Mouse (Mus musculus): ENCODE measurements at regions not wholly inside any gene's neighbourhood (a gene's known extent, or its start where the extent isn't known, plus 50 kb on each side); places are given as distances from the start of the nearest gene placed in this dataset.

DNA sequence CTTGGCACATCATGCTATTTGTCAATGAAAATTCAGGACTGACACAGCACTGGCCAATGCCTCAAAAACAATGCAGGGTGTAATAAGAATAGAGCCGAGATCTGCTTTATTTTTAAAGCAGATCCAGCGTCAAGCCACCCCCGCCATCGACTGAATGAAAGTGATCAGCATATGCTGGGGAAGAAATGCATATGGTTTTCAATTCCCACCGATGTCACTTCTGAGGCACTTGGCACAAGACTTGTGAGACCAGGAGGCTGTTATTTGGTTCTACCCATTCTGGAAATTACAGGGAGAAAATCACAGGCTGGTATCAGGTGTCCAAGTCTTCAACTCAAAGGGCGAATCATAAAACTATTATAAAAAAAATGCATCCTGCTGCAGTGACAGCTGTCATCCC is 689.3 kb upstream of the Pou3f3 start:
- peak; percentile 53; the same call in 1 of the 2 replicates for ATAC-seq (ENCODE audit: low TSS enrichment)

DNA sequence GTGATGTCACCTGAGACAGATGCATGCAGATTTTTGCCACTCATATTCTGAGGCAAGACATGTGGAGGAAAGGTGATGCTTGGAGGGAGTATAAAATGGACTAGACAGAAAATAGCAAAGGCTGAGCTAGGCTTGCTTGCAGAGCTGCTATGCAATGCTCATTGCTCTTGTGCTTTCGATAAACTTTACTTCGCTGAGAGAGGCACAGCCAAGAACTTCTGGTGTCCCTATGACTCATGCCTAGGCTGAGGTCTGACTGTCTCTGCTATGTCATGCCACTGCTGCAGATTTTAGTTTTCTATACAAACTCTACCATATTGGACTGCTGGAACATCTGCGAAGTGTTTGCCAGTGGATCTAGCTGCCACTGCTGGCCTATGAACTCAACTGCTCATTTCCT is 687.5 kb upstream of the Pou3f3 start:
- ATAC-seq (ENCODE audit: low TSS enrichment) = peak; percentile 62

DNA sequence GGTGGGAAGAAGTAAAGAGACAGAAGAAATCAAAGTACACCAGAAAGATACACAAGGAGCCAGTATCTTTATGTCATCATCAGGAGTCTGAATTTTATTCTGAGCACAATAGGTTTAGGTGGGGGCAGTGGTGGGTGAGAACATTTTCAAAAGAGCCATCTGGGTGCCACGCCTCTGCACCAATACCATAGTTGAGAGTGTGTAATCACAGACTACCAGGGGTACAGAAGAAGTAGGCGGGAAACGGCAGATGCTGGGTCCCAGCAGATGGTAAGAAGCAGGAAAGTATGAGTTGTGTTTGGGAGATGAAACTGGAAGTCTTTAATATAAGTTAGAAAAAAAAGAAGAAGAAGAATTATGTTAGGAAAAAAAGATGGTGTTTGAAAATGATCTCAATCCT is 682.7 kb upstream of the Pou3f3 start:
- peak; percentile 95 for ATAC-seq (ENCODE audit: low TSS enrichment)

DNA sequence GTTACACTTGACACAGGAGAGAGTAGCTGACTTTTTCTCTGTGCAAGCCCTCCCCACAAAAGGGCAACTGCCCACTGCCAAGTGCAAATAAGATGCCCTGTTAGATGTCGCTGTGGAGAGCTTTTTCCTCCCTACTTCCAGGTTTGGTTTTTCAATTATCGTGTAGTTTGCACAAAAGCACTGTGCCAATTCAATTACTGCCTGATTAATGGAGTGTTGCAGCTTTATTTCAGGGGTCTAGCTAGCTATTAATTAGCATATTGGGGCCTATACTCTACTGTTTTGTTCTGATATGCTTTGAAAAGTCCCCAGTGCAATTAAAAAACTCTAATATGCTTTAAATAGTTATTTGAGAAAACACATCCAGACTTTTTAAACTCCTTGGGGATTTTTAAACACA is 676.6 kb upstream of the Pou3f3 start:
- no peak for ATAC-seq (ENCODE audit: low TSS enrichment)

DNA sequence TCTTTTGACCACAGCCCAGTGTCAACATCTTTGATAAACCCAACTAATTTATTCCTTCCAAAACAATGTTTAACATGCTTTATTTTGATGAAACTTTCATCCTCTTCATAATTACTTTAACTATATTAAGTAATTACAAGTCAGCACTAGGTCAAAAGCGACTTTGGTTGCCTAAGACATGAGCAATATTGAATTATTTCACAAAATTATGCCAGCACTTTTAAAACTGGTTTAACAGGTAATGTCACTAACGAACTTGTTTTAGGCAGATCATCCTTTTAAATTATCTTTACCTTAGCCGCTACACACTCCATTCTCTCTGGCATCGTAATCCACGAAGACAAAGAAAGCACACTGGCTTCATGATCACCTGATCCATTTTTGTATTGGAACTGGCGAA is 669.8 kb upstream of the Pou3f3 start:
- ATAC-seq (ENCODE audit: low TSS enrichment) = no peak

DNA sequence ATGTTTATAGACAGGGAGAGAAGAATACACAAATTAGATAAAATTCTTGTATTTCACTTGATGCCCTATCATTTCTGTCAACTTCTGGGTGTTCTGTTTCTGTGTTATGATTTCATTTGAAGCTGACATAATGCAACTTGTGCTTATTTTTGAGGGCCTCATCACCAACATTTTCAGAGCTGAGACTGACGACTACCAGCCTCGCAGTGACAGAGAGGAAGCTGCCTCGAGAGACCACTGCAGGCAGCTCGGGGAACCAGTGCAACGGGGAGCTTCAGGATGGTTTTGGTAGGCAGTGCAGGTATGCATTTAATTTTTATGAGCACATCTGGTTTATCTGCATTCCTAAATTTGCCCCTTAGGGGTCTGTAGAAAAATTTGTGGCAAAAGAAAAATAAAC is 669.1 kb upstream of the Pou3f3 start:
- ATAC-seq (ENCODE audit: low TSS enrichment) = no peak

DNA sequence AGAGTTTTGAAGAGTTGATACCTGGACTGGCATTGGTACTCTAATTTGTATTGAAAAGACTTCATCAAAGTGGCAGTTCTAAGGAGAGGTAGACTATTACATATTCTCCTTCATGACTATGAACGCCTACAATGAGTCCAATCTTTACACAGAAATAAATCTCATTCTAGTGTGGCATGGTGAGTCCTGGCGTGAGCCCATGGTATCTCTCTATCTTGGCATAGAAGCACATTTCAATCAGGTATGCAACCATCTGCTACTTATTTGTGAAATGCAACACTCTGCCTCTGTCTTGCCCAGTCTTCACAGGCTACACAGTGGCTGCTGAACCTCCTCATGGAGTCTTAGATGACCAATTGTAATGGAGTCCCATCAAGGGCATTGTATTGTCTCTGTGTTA is 661.8 kb upstream of the Pou3f3 start:
- no peak for ATAC-seq (ENCODE audit: low TSS enrichment)

DNA sequence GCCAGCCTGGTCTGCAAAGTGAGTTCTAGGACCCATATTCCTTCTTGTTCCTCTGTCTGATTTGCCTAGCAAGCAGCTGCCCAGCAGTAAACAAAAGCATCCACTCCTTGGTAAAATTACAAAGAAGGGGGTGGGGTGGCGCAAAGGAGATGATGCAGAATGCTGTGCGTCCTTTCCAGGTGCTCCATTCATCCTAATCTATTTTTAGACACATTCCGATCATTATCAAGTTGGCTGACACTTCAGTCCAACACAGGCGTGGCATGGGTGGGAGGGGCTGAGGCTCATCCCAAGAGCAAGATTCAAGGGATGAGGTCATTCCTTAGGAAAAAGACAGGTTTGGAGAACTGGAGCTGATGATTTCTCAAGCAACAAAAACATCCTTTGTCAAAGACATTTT is 660.2 kb upstream of the Pou3f3 start:
- peak; percentile 62; the same call in 1 of the 2 replicates for ATAC-seq (ENCODE audit: low TSS enrichment)

DNA sequence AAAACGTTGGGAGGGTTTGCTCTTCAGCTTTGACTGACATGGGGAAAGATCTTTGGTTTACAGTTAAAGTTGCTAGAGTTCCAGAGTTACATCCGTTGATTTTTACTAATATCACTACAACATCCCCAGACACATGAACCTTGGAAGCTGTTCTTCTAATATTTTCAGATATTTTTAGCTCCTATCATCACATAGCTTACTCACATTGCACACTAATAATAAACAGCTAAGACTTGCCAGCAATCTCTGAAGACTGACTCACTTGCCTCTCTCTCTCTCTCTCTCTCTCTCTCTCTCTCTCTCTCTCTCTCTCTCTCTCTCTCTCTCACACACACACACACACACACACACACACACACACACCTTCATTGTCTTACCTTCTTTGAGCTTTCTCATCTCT is 654.0 kb upstream of the Pou3f3 start:
- no peak for ATAC-seq (ENCODE audit: low TSS enrichment)

DNA sequence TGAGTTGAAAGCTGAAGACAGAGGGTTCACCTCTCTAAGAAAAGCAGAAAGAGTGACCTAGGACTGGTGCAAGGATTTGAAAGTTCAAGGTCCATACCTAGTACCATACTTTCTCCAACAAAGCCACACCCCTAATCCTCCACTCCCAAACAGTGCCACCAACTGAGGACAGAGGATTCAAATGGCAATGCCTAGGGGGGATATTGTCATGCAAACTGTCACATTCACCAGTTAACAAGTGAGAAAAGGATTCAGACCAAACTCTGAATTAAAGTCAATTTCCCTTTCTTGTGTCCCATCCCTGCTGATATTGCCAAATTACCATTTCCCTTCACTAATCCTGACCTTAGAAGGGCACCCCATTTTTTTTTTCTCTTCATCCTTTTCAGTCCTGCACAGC is 637.1 kb upstream of the Pou3f3 start:
- ATAC-seq (ENCODE audit: low TSS enrichment) = no peak

DNA sequence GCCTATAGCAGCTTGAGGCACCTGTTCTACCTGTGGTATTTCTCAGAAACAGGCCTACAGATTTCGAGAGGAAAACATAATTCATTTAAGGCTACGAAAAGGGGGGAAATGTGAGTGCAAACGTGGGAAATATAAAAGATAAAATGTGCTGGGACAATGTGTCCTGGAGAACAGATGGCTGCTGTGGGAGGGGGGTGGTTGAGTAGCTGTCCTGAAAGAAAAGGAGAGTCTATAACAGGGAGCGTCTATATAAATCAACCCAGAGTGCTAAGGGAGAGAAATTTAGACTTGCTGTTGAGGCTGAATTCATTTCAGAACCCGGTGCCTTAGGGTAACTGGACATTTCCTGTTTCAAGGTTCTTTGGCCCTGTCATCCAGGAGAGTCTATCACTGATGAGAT is 625.5 kb upstream of the Pou3f3 start:
- ATAC-seq (ENCODE audit: low TSS enrichment) = peak; percentile 98

DNA sequence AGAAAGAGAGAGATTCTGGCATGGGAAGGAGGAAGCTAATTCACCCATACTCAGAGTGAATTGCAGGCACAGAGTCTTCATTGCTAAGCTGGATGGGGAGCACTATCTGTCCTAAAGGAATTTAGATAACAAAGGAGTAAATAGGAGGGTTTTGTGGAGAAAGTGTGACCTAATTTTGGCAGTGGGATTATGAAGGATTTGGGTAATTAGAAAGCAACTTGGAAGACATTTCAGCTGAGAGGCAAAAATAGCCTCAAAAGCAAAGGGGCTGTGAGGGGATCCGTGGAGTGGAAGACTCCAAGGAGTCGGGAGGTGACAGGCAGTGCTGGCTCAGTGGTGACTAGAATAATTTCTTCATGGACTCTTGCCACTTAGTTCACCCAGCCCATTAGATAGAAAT is 599.5 kb upstream of the Pou3f3 start:
- ATAC-seq (ENCODE audit: low TSS enrichment) = no peak

DNA sequence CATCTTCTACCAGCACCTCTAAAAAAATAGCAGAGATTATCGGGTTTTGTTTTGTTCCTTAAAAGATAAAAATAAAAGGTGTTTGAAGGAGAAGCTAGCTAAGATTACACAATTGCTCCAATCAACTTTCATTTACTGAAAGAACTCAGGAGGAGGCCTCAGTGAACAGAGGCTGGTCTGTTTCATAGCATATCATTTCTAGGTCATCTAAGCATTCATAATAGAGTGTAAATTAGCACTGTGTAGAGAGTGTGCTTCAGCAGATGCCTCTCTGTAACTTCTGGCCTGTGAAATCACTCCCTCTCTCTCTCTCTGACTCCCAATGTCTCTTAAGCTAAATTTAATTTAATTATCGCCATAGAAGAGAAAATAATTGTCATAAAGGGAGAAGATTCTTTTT is 597.0 kb upstream of the Pou3f3 start:
- peak; percentile 51 for ATAC-seq (ENCODE audit: low TSS enrichment)

DNA sequence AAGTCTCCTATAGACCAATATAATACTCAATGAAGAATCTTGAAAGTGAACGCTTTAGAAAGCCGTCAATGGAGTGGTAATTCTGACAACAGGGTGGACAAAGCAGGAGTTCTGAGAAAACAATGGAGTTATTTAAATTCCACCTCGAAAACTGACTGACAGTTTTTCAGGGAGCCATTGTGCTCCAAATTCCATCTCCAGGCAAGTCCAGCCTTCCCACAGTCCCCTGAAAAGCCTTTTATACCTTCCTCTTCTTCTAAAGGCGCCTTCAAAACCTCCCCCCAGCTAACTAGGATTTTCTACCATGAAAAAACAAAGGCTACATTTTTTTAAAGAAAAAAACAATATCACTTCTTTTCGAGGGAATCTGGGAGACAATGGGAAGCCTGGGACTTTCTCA is 588.0 kb upstream of the Pou3f3 start:
- ATAC-seq (ENCODE audit: low TSS enrichment) = no peak

DNA sequence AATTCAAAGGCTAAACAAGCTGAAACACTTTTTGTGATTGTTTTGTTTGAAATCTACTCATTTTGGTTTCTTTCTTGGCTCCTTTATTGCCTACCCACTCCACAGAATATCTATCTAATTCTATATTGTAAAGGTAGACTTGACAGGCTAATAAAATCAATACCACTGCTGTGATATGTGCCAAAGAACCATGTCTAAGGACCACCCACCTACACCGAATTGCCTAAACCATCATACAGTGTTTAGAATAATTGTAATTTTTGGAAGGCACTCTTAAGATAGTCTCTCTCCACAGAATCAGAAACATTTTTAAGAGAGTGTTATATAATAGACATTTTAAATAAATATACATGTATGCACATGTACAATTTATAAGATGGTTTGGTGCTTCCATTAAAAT is 587.6 kb upstream of the Pou3f3 start:
- no peak for ATAC-seq (ENCODE audit: low TSS enrichment)

DNA sequence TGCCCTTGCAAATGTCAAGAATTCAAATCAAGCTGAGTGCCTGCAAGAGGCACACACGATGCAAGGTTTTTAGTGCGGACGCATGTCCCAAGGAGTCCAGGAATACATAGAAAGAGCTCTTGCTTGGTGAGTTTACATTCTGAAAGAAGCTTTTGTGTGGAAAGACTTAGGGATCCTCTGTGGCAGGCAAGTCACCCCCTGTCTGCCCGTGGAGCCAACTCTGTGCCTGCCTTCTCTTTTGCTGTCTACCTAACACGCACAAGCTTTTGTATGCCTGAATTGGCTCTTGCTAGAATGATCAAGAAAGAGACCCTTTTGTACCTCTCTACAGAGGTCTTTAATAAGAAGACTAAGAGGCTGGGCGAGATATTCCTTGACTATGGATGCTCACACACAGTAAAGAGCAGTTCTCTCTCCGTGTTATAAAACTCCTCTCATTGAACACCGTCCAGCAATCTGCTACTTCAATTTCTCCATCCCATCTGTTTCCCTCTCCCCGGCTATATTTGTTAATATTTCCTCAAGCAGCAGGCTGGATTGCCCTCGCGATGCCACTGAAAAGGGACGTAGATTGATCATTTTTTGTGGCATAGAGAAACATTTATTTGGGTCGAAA is 543.3 kb upstream of the Pou3f3 start:
- peak; percentile 84 for ATAC-seq (ENCODE audit: low TSS enrichment)

DNA sequence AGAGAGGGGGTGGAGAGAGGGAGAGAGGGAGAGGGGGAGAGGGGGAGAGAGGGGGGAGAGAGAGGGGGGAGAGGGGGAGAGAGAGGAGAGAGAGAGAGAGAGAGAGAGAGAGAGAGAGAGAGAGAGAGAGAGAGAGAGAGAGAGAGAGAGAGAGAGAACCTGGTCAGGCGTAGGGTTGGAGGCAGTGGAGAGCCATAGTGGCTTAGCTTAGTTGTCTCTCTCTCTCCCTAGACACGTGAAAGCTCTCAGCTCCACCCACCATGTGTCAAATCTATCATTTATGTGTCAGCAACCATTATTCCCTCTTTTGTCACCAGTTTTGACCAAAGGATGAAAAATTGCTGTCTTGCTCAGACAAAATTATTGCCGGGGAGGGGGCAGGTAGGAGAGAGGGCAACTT is 542.7 kb upstream of the Pou3f3 start:
- ATAC-seq (ENCODE audit: low TSS enrichment) = no peak

DNA sequence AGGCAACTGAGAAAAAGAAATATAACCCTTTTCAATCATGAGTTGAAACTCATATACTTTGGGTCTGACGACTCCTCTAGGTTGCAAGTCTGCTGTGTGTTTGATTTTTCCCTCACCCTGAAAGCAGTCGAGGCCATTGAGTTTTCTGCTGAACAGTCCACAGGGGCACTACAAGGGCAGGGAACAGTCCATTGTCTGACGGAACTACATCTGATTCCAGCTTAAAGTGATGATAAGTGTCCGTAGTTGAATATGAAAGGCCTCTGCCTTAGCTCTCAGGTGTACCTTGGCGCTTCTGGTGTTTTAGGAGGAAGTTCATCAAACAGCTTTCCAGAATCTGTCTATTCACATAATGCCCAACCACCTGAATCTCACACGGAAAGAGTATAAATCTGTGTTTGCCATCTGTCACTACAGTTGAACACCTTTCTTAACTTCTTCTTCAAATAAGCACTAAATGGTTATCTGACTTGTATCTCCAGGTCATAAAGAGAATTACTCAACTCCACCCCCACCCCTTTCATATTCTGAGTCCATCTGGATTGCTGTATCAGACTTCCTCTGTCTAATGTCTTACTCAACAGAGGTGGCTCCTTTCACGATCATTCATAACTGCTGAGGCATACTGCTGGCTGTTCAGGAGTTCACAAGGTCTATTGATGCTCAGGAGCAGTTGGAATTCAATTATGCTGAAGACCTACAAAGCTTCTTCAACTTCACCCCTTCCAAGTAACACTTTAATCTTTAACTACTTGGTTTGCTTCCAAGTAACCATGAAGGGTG is 527.6 kb upstream of the Pou3f3 start:
- ATAC-seq (ENCODE audit: low TSS enrichment) = no peak

DNA sequence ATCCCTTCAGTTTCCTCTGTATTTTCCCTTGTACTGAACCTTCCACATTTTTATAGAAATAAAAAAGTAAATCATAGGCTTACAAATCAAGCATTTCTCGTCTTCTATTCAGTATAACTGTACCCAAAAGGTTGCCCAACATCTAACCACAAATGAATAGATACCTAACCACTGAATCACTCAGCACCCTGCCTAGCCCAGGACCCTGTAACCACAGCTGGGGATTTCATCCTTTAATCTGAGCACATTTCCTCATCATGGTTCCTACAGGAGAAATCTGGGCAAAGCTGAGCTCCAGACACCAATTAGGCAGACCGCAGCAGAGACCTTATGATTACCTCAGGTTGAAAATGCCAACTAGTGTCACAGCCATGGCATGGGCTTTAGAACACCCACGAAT is 526.1 kb upstream of the Pou3f3 start:
- no peak for ATAC-seq (ENCODE audit: low TSS enrichment)

DNA sequence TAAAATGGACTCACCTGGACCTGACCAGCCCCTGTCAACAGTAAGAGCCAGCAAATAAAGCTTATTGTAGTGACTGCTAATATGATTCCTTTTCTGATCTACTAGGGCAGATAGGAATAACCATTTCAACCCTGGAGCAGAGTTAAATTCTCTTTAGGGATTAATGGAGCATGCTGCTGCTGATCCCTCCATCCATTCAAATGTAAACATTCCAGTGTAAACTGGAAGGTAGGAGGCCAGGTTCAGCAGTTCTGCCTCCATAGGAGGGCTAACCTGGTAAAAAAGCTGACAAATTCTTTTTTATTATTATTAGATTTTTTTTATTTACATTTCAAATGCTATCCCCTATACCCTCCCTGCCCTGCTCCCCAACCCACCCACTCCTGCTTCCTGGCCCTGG is 509.3 kb upstream of the Pou3f3 start:
- no peak for ATAC-seq (ENCODE audit: low TSS enrichment)

DNA sequence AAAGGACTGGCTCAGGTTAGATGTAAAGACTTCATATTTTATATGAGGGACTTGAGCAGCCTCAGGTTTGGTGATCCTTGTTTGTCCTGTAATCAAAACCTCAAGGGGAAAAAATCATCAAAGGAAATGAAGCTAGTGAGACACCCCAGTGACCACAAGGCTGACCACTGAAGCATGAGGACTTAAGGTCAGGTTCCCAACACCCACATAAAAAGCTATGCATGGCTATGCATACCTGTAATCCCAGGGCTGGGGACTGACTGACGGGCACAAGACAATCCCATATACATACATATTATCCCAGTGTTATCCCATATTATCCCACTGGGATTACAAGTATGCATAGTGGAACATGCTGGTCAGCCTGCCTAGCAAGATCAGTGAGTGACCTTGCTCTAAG is 467.5 kb upstream of the Pou3f3 start:
- ATAC-seq (ENCODE audit: low TSS enrichment) = no peak

DNA sequence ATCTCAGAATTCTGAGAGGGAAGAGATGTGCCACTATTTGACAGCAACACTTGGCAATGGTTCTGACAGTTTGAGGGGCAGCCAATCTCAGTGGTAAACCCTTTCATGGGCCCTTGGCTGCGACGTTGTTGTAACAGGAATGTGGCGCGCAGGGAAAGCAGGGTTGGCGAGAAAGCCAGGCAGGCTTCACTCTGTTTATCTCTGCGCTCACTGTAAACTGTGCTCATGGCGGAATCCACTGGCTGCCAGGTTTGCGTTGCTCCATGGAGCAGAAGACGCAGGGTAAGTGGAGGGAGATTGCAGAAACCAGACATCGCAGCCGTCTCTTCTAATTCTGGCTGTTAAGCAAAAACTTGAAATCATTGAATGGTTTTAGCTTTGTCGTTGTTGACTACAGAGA is 465.9 kb upstream of the Pou3f3 start:
- peak; percentile 76 for ATAC-seq (ENCODE audit: low TSS enrichment)

DNA sequence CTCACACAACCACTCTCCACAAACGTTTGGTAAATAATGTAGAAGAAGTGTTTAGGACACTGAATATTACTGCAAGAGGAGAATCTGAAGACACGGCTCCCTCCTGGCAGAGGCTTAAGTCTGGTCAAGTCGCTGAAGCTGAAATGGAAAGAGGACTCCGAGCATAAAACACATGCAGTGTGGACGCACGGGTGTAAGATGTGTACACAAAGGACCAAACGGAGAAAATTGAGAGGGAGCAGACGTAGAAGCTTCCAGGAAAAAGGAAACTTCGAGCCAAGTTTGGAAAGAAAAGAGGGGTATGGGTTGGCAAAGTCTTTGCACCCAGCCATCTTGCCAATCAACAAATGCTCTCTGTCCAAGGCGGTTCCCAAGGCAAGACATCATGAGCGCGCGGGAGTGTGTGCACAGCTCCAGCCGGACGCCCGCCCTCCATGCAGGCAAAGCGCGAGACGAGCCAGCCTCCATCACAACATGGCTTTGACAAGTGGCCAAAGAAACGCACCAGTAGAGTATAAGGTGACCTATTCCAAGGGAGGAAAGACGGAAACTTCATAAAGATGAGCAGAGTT is 465.0 kb upstream of the Pou3f3 start:
- ATAC-seq (ENCODE audit: low TSS enrichment) = peak; percentile 78

Measured in frontal cortex, adult (tissue).